Mouse (Mus musculus) forebrain, embryonic 16.5 days (tissue): ENCODE results near the gene Mydgf. TPM values are rescaled to one million over a fixed set of nuclear protein-coding genes. Genes with fewer than 3 reads are reported as not detected.

Experiments
- ATAC-seq: fragments of 200-750 bp; cut with Nextera tagmentation; 2 replicates; pipeline ENCODE4 v1.8.0; 2017; ENCODE audit warnings: mild to moderate bottlenecking, moderate library complexity
- H3K27ac ChIP-seq: fragments of 300-500 bp; sonication (generic); 2 replicates; pipeline ENCODE4 v1.5.1; 2014; ENCODE audit warnings: low read length, control low read depth
- H3K27me3 ChIP-seq: fragments of 300-500 bp; sonication (generic); replicated peaks from 2 replicates; pipeline ENCODE4 v1.6.1; 2014; ENCODE audit warnings: low read length; ENCODE audit not compliant: control insufficient read depth, insufficient read depth
- H3K36me3 ChIP-seq: fragments of 300-500 bp; sonication (generic); 2 replicates; pipeline ENCODE4 v1.6.1; 2014; ENCODE audit not compliant: control insufficient read depth, insufficient read depth
- H3K4me1 ChIP-seq: fragments of 300-500 bp; sonication (generic); replicated peaks from 2 replicates; pipeline ENCODE4 v1.6.1; 2014; ENCODE audit warnings: low read length; ENCODE audit not compliant: control insufficient read depth, insufficient read depth
- H3K4me2 ChIP-seq: fragments of 300-500 bp; sonication (generic); 2 replicates; pipeline ENCODE4 v1.6.1; 2014; ENCODE audit warnings: mild to moderate bottlenecking, low read length, control low read depth
- H3K4me3 ChIP-seq: fragments of 300-500 bp; sonication (generic); replicated peaks from 2 replicates; pipeline ENCODE4 v1.5.1; 2014; ENCODE audit warnings: mild to moderate bottlenecking, low read length, control low read depth
- H3K9ac ChIP-seq: fragments of 300-500 bp; sonication (generic); replicated peaks from 2 replicates; pipeline ENCODE4 v1.6.1; 2014; ENCODE audit warnings: low read depth, low read length, control low read depth
- H3K9me3 ChIP-seq: fragments of 300-500 bp; sonication (generic); 2 replicates; pipeline ENCODE4 v1.6.1; 2016; ENCODE audit warnings: low read length; ENCODE audit not compliant: control insufficient read depth
- WGBS: fragments of 180-500 bp; shearing (Covaris S2); extraction: QIAGEN DNeasy Blood & Tissue Kit; methylation state at CpG from one replicate; pipeline ENCODE4 v1.1.7; 2014; 5-methylcytosine and 5-hydroxymethylcytosine counted together
- polyA plus RNA-seq: library from polyadenylated mRNA; unstranded; fragments of >200 nt; fragmentation: Nextera tagmentation; extraction: Ambion mirVana; gene quantifications from 2 replicates; pipeline ENCODE4 v1.2.1, GENCODE M21; 2015

Mydgf gene
- polyA plus RNA-seq, 1 experiment from 2014 or later = 63.8 TPM

DNA sequence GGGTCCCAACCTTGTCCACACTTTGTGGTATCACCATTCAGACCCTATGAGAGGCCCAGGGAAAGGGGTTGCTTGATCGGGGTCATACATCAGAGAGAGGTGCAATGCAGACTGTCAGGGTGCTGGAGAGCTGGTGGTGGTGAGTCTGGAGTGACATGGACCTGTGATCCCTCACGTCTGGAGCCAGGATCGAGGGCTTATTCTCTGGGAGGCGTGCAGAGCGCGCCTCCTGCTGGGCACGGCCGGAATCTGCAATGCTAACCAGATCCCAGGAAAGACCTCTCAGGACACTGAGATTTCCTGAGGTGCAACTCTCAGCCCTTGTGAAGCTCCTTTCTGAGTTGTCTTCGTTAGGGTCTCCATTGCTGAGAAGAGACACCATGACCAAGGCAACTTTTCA is 24.0 kb downstream of the Mydgf start:
- WGBS = 2% methylated on average over 9 of the region's 9 CpGs
- Histone ChIP-seq H3K36me3 (no peaks in the 10 kb centered on the region), H3K27ac (no peak overlapping the region), H3K27me3 (peaks cover 7% of the 10 kb centered on the region; the same call in 1 of the 2 replicates), H3K9me3 (no peaks in the 10 kb centered on the region), H3K9ac (no peak overlapping the region), H3K4me3 (no peak overlapping the region), H3K4me1 (peaks cover 14% of the 10 kb centered on the region), H3K4me2 (no peak overlapping the region)
- ATAC-seq = no peak

DNA sequence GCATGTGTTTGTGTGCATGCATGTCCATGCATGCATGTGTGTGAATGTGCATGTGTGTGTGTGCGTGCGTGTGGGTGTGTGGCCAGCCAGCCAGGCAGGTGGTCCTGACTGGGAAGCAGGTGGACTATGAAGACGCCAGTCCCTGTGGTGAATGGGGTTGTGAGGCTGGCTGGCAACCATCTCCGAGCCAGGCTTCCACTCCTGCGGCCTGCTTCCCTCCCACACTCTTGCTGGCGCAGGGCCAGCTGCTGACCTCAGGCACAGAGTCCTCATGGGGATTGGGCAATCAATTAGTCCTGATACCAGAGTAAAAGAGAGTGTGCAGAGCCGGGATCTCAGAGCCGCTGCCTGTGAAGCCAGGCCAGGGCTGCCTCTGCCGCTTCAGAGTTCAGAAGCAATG is 30.1 kb downstream of the Mydgf start:
- Histone ChIP-seq H3K4me2 (no peak overlapping the region), H3K9ac (no peak overlapping the region), H3K27me3 (peaks cover 27% of the 10 kb centered on the region), H3K4me1 (peaks cover 8% of the 10 kb centered on the region), H3K27ac (no peak overlapping the region), H3K36me3 (no peaks in the 10 kb centered on the region), H3K4me3 (no peak overlapping the region), H3K9me3 (no peaks in the 10 kb centered on the region)
- 24% methylated on average over 9 of the region's 9 CpGs for WGBS
- peak; percentile 36; the same call in 1 of the 2 replicates for ATAC-seq

DNA sequence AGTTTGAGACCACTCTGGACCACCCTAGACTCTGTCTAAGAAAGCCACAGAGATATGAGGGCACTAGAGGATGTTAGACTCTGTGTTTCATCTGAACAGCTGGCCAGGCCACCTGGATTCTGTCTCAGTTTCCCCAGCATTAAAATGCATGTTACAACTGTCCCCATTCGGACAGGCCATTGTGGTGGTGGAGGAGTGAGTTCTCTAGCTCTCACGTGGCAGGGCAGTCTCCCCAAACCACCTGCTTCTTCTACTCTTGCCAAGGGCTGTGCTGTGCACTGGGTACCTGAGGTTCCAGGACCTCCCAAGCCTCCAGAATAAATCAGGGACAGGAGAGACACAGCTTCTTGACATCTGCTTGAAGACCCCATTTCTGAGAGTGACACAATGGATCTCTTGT is 33.8 kb downstream of the Mydgf start:
- WGBS = 43% methylated on average over 2 of the region's 2 CpGs
- peaks cover 32% of the 10 kb centered on the region for H3K27me3 ChIP-seq
- H3K9ac ChIP-seq = no peak overlapping the region
- H3K27ac ChIP-seq = no peak overlapping the region
- H3K36me3 ChIP-seq = no peaks in the 10 kb centered on the region
- peaks cover 10% of the 10 kb centered on the region for H3K4me1 ChIP-seq
- no peak overlapping the region for H3K4me3 ChIP-seq
- no peak for ATAC-seq
- H3K4me2 ChIP-seq = no peak overlapping the region
- H3K9me3 ChIP-seq = no peaks in the 10 kb centered on the region

DNA sequence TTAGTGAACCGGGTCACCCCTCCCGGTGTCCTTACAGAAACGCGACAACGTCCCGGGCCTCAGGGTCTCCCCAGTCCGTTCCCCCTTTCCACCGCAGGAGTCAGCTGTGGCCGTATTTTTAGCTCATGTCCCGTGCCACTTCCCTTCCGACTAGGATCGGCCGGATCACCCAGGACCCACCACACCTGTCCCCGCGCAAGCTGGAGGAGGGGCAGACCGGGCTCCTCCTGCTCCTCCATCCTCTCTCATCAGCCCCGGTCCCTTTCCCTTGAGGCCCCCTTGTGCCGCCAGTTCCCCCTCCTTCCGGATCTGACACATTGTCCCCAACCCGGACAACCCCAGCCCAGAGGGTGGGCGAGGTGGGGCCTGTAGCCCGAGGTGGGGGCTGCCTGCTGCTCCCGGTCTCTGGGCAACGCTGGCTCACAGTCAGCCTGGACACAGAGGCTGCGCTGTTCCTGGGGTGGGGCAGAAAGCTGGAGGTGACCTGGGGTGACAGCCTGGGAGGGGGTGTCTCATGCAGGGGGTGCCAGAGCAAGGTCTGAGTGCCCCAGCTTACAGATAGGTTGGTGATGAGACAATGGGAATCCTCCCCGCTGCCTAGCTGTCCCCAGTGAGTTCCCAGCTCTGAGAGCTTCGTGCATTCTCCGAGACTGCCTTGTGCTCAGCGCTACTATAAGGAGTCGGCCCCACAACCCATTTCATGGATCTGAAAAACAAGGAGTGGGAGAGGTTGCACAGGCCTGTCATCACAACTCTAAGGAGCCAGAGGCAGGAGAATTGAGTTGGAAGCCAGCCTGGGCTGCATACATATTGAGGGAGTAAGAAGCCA is 34.7 kb downstream of the Mydgf start:
- ATAC-seq = peak; percentile 45
- peak overlapping the region; percentile 51 for H3K4me2 ChIP-seq
- H3K36me3 ChIP-seq = no peaks in the 10 kb centered on the region
- H3K9me3 ChIP-seq = no peaks in the 10 kb centered on the region
- H3K4me3 ChIP-seq = peak overlapping the region; percentile 30
- no peak overlapping the region for H3K27ac ChIP-seq
- peak overlapping the region; percentile 53 for H3K9ac ChIP-seq
- peaks cover 10% of the 10 kb centered on the region for H3K4me1 ChIP-seq
- 1% methylated on average over 30 of the region's 30 CpGs for WGBS
- H3K27me3 ChIP-seq = peaks cover 32% of the 10 kb centered on the region

- Histone ChIP-seq H3K4me1 (peaks cover 10% of the 10 kb centered on the region), H3K27ac (no peak overlapping the region), H3K9me3 (no peaks in the 10 kb centered on the region), H3K9ac (peak overlapping the region; percentile 53; the same call in 1 of the 2 replicates), H3K4me3 (no peak overlapping the region), H3K4me2 (peak overlapping the region; percentile 51), H3K27me3 (peaks cover 32% of the 10 kb centered on the region), H3K36me3 (no peaks in the 10 kb centered on the region)
- no peak for ATAC-seq
- WGBS = 15% methylated on average over 9 of the region's 9 CpGs
Measured at GRCm38 (mm10) chr17:56148280-56148679, 35.4 kb downstream of the Mydgf start.

- no peak overlapping the region for H3K9ac ChIP-seq
- H3K27me3 ChIP-seq = peaks cover 32% of the 10 kb centered on the region
- H3K9me3 ChIP-seq = no peaks in the 10 kb centered on the region
- no peak overlapping the region for H3K4me2 ChIP-seq
- H3K4me1 ChIP-seq = peaks cover 12% of the 10 kb centered on the region
- no peak for ATAC-seq
- H3K36me3 ChIP-seq = no peaks in the 10 kb centered on the region
- no peak overlapping the region for H3K27ac ChIP-seq
- WGBS = 70% methylated on average over 12 of the region's 12 CpGs
- H3K4me3 ChIP-seq = no peak overlapping the region
Measured at GRCm38 (mm10) chr17:56147420-56147819, 36.3 kb downstream of the Mydgf start.

DNA sequence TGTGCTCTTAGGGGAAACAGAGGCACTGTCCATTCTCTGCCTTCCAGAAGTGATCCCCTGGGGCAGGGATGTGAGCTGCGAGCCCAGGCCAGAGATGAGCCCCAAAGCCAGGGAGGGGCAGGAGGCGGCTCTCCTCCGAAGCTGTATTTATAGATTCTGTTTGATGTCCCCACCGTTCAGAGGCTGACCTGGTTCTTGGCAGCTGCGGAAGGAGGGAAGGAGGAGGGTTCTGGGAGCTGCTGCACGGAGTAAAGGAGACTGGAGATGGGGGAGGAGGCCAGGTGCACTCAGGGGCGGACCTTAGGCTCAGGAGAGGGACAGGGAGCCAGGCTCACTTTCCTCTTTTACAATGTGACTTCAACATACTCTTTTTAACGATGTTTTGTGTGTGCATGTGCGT is 37.6 kb downstream of the Mydgf start:
- no peaks in the 10 kb centered on the region for H3K36me3 ChIP-seq
- no peak for ATAC-seq
- WGBS = 20% methylated on average over 9 of the region's 9 CpGs
- peaks cover 20% of the 10 kb centered on the region for H3K4me1 ChIP-seq
- peaks cover 28% of the 10 kb centered on the region for H3K27me3 ChIP-seq
- H3K9me3 ChIP-seq = no peaks in the 10 kb centered on the region
- no peak overlapping the region for H3K4me3 ChIP-seq
- no peak overlapping the region for H3K27ac ChIP-seq
- no peak overlapping the region for H3K4me2 ChIP-seq
- H3K9ac ChIP-seq = no peak overlapping the region

DNA sequence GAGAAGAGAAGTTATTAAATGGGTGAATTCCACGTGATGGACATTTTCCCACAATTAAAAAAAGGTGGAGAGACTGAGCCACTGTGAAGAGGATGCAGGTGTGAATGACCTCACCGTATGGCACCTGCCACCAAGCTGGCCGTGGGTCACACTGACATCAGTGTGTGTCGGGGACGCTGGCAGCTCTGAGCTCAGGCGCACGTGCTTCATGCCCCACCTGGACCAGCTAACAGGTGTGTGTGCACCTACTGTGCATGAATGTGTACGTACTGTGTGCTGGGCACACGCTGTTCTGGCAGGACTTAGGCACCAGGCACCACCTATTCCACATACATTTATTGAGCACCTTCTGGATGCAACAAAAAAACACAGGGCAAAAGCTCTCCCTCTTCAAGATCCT is 39.2 kb downstream of the Mydgf start:
- no peak overlapping the region for H3K4me2 ChIP-seq
- H3K4me3 ChIP-seq = no peak overlapping the region
- H3K4me1 ChIP-seq = peaks cover 23% of the 10 kb centered on the region
- no peaks in the 10 kb centered on the region for H3K9me3 ChIP-seq
- H3K9ac ChIP-seq = no peak overlapping the region
- 66% methylated on average over 9 of the region's 9 CpGs for WGBS
- H3K36me3 ChIP-seq = no peaks in the 10 kb centered on the region
- H3K27ac ChIP-seq = no peak overlapping the region
- peaks cover 20% of the 10 kb centered on the region for H3K27me3 ChIP-seq
- ATAC-seq = no peak

DNA sequence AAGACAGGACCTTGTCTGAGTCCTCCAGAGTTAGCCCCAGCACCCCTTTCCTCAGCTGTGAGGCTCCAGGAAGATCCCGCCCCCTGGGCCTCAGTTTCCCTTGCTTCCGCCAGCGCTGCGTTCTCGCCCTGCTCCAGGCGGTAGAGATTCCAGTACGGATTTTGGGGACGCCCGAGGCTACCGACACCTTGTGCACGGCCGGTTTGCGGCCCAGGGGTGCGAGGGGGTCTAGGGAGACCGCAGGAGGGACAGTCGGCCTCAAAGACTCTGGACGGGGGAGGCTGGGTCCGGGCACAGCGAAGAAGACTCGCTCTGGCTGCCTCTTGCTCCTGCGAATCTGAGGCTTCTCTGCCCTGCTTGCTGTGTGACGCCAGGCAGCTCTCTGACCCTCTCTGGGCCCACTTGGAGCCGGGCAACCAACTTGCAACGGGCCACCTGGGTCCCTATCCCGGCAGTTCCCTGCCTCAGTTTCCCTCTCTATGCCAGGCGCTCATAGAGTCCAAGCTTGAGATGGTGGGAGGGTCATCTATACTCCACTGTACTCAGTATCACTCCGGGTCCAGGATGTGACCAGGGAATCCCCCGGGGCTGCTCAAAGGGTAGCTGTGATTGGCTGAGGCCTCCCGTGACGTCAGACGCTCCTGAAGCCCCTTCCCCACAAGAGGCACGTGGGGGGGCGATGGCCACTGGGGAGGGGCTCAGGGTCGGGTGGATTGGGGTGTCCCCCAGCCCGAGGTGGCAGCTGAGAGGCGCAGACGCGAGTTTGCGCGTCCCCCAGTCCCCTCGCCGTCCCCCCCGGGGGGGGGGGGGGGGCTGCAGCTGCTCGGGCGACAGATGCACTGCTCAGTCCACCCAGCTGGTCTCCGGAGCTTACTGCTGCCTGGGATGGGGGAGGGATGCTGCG is 41.8 kb downstream of the Mydgf start:
- Histone ChIP-seq H3K9me3 (no peaks in the 10 kb centered on the region), H3K4me3 (peak overlapping the region; percentile 52), H3K36me3 (no peaks in the 10 kb centered on the region), H3K4me2 (peak overlapping the region; percentile 67), H3K9ac (peak overlapping the region; percentile 53), H3K27me3 (peaks cover 6% of the 10 kb centered on the region), H3K4me1 (peaks cover 30% of the 10 kb centered on the region), H3K27ac (no peak overlapping the region)
- WGBS = under 1% methylated on average over 45 of the region's 47 CpGs
- ATAC-seq = peak; percentile 37
